Comparison of ENCODE assay signal across 23 mouse cellular contexts in the genomic region with DNA sequence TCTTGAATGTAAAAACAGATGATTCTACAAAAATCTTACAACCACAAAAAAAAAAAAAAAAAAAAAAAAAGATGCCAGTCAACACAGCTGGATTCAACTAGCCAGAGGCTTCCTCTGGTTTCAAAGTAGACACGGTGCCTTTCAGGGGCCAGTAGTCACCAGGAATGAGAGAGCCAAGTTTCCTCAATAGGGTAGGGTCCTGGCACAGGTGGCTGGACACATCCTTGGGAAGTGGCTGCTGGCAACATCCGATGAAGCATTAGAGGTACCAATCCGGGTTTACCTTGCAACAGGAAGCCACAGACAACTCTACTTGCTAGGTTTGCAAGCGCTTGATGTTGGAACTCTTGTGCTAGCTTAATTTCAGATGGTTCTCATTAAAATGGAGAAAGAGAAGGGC.
DNase-seq lines count a peak whose midpoint lies in the region; ATAC-seq and TF ChIP-seq lines count a peak whose summit lies in the region.
"Had no signal": no experiment of that assay in that cellular context is flagged by ENCODE, and none has a peak within 500 bp of the region (broad histone marks: within the 10 kb centered on the region; RNA-seq: fewer than 3 reads in every experiment).

No protein-coding gene starts in this region.

- no peaks in the 10 kb centered on the region for H3K27me3 ChIP-seq in forebrain, embryonic 10.5 days (ENCODE audit: poor library complexity, severe bottlenecking)
- no peaks in the 10 kb centered on the region for H3K27me3 ChIP-seq in forebrain, postnatal 0 days (ENCODE audit: insufficient read depth, low read length)
- H3K27me3 ChIP-seq in stomach, embryonic 14.5 days (ENCODE audit: control insufficient read depth, insufficient read depth, low read length): no peaks in the 10 kb centered on the region
- H3K27me3 ChIP-seq in stomach, postnatal 0 days (ENCODE audit: control insufficient read depth, insufficient read depth, low read length): no peaks in the 10 kb centered on the region
- H3K27me3 ChIP-seq in limb, embryonic 10.5 days (ENCODE audit: low read depth, poor library complexity, severe bottlenecking): no peaks in the 10 kb centered on the region
- H3K27me3 ChIP-seq: hindbrain, embryonic 13.5 days; intestine, embryonic 15.5 days; liver, embryonic 15.5 days had no signal

- H3K4me1 ChIP-seq in forebrain, embryonic 10.5 days: peaks cover 53% of the 10 kb centered on the region
- H3K4me1 ChIP-seq in forebrain, postnatal 0 days (ENCODE audit: insufficient read depth): peaks cover 16% of the 10 kb centered on the region; the same call in 1 of the 2 replicates
- H3K4me1 ChIP-seq in stomach, embryonic 14.5 days (ENCODE audit: control insufficient read depth, insufficient read depth, low read length): peaks cover 38% of the 10 kb centered on the region
- H3K4me1 ChIP-seq in stomach, postnatal 0 days (replicated peaks; ENCODE audit: control insufficient read depth, insufficient read depth): peaks cover 9% of the 10 kb centered on the region; the same call in 1 of the 2 replicates
- H3K4me1 ChIP-seq in limb, embryonic 10.5 days: peaks cover 74% of the 10 kb centered on the region

- intact Hi-C loops in left cerebral cortex, adult 2 months (cut with DNase I): no loop called here

- TF ChIP-seq EP300 in stomach, postnatal 0 days (optimal IDR thresholded peaks at IDR 0.05): no peak

- no peak for TF ChIP-seq CTCF in forebrain, postnatal 0 days (IDR thresholded peaks at IDR 0.05; ENCODE audit: low read depth)
- no peak for TF ChIP-seq CTCF in stomach, postnatal 0 days (IDR thresholded peaks at IDR 0.05; ENCODE audit: low read depth)
- no peak for TF ChIP-seq CTCF in left cerebral cortex, adult 2 months (IDR thresholded peaks at IDR 0.05)

- no peak for DNase-seq in forebrain, embryonic 10.5 days (ENCODE audit: extremely low spot score, low spot score)
- DNase-seq in forebrain, postnatal 0 days: no peak
- no peak for DNase-seq in stomach, postnatal 0 days (ENCODE audit: low spot score)
- peak; percentile 57 for DNase-seq in limb, embryonic 10.5 days (ENCODE audit: low spot score)
- DNase-seq in layer of hippocampus, adult 18-20 months (ENCODE audit: low spot score in 2 of 2): no peak
- DNase-seq in left cerebral cortex, adult 2 months (ENCODE audit: extremely low spot score in 1 of 2, low spot score in 2 of 2): no peak
- DNase-seq: adrenal gland, postnatal 36 days; cerebellum, adult 8-10 months; gastrocnemius, adult 2 months; heart, postnatal 14 days; kidney, postnatal 10 days; left cerebral cortex, postnatal 4 days; right cerebral cortex, postnatal 4 days; thymus, postnatal 14 days had no signal

- no peaks in the 10 kb centered on the region for H3K9me3 ChIP-seq in forebrain, embryonic 10.5 days
- no peaks in the 10 kb centered on the region for H3K9me3 ChIP-seq in forebrain, postnatal 0 days (ENCODE audit: low read length)
- H3K9me3 ChIP-seq in stomach, embryonic 14.5 days (ENCODE audit: control insufficient read depth, low read depth, low read length): no peaks in the 10 kb centered on the region
- H3K9me3 ChIP-seq in stomach, postnatal 0 days (ENCODE audit: control insufficient read depth, low read length): no peaks in the 10 kb centered on the region
- H3K9me3 ChIP-seq in limb, embryonic 10.5 days (replicated peaks): no peaks in the 10 kb centered on the region
- H3K9me3 ChIP-seq: forebrain, embryonic 15.5 days; hindbrain, embryonic 13.5 days; intestine, embryonic 15.5 days; liver, embryonic 15.5 days had no signal

- H3K9ac ChIP-seq in forebrain, postnatal 0 days: no peak overlapping the region
- no peak overlapping the region for H3K9ac ChIP-seq in stomach, embryonic 14.5 days (replicated peaks; ENCODE audit: low read depth, low read length)
- H3K9ac ChIP-seq in stomach, postnatal 0 days (ENCODE audit: low read length): no peak overlapping the region
- H3K9ac ChIP-seq: forebrain, embryonic 15.5 days; hindbrain, embryonic 13.5 days; intestine, embryonic 15.5 days; liver, embryonic 15.5 days had no signal

- no peaks in the 10 kb centered on the region for H3K36me3 ChIP-seq in forebrain, embryonic 10.5 days (replicated peaks)
- no peaks in the 10 kb centered on the region for H3K36me3 ChIP-seq in forebrain, postnatal 0 days (ENCODE audit: insufficient read depth)
- H3K36me3 ChIP-seq in stomach, embryonic 14.5 days (ENCODE audit: control insufficient read depth, insufficient read depth, low read length): no peaks in the 10 kb centered on the region
- H3K36me3 ChIP-seq in stomach, postnatal 0 days (ENCODE audit: control insufficient read depth, insufficient read depth, low read length): no peaks in the 10 kb centered on the region
- no peaks in the 10 kb centered on the region for H3K36me3 ChIP-seq in limb, embryonic 10.5 days
- H3K36me3 ChIP-seq: forebrain, embryonic 15.5 days; hindbrain, embryonic 13.5 days; intestine, embryonic 15.5 days; liver, embryonic 15.5 days had no signal

- WGBS in forebrain, embryonic 10.5 days: 64% methylated on average over 4 of the region's 4 CpGs
- 78% methylated on average over 4 of the region's 4 CpGs for WGBS in forebrain, postnatal 0 days
- 81% methylated on average over 4 of the region's 4 CpGs for WGBS in stomach, embryonic 14.5 days
- 84% methylated on average over 4 of the region's 4 CpGs for WGBS in stomach, postnatal 0 days
- 31% methylated on average over 4 of the region's 4 CpGs for WGBS in limb, embryonic 10.5 days

- no peak overlapping the region for H3K4me2 ChIP-seq in forebrain, postnatal 0 days (ENCODE audit: low read depth)
- no peak overlapping the region for H3K4me2 ChIP-seq in stomach, embryonic 14.5 days (replicated peaks; ENCODE audit: low read depth, low read length)
- H3K4me2 ChIP-seq in stomach, postnatal 0 days (replicated peaks; ENCODE audit: low read depth): no peak overlapping the region
- H3K4me2 ChIP-seq: forebrain, embryonic 15.5 days; heart, embryonic 11.5 days; hindbrain, embryonic 13.5 days; intestine, embryonic 15.5 days; liver, embryonic 15.5 days; midbrain, embryonic 11.5 days had no signal

- H3K27ac ChIP-seq in forebrain, embryonic 10.5 days: peak overlapping the region; percentile 45; the same call in 1 of the 2 replicates
- H3K27ac ChIP-seq in forebrain, postnatal 0 days (ENCODE audit: low read depth, low read length): no peak overlapping the region
- 0 out of 2 replicates have a peak overlapping the region, but pooled peaks have one; percentile 49 for H3K27ac ChIP-seq in stomach, embryonic 14.5 days (ENCODE audit: low read length)
- H3K27ac ChIP-seq in stomach, postnatal 0 days (replicated peaks): no peak overlapping the region
- peak overlapping the region; percentile 88 for H3K27ac ChIP-seq in limb, embryonic 10.5 days
- no peak overlapping the region for H3K27ac ChIP-seq in left cerebral cortex, adult 2 months
- H3K27ac ChIP-seq: forebrain, embryonic 15.5 days; gastrocnemius, adult 2 months; hindbrain, embryonic 13.5 days; intestine, embryonic 15.5 days; liver, embryonic 15.5 days had no signal

- no peak overlapping the region for H3K4me3 ChIP-seq in forebrain, embryonic 10.5 days
- H3K4me3 ChIP-seq in forebrain, postnatal 0 days (ENCODE audit: low read depth, low read length): no peak overlapping the region
- no peak overlapping the region for H3K4me3 ChIP-seq in stomach, embryonic 14.5 days (ENCODE audit: low read depth, low read length)
- H3K4me3 ChIP-seq in stomach, postnatal 0 days (ENCODE audit: low read depth, low read length): no peak overlapping the region
- H3K4me3 ChIP-seq in limb, embryonic 10.5 days: 0 out of 2 replicates have a peak overlapping the region, but pooled peaks have one; percentile 4
- no peak overlapping the region for H3K4me3 ChIP-seq in left cerebral cortex, adult 2 months
- H3K4me3 ChIP-seq: forebrain, embryonic 15.5 days; gastrocnemius, adult 2 months; hindbrain, embryonic 13.5 days; intestine, embryonic 15.5 days; liver, embryonic 15.5 days had no signal

- no peak for ATAC-seq in forebrain, postnatal 0 days
- ATAC-seq in stomach, embryonic 14.5 days (ENCODE audit: insufficient number of reproducible peaks, insufficient read depth, low FRiP score, low read depth): no peak
- no peak for ATAC-seq in stomach, postnatal 0 days (ENCODE audit: low FRiP score, low TSS enrichment)
- no peak for ATAC-seq in cerebellum, adult (ENCODE audit: insufficient number of reproducible peaks, low FRiP score, low TSS enrichment)
- ATAC-seq: forebrain, embryonic 15.5 days; intestine, embryonic 15.5 days; lung, postnatal 0 days had no signal

Comparison
In these comparisons a context has a peak if more than half of its experiments do, and no peak if none do; other contexts are left out.
1. H3K27ac ChIP-seq: peak in forebrain, embryonic 10.5 days (single experiment), stomach, embryonic 14.5 days (single experiment) and limb, embryonic 10.5 days (single experiment); none in forebrain, postnatal 0 days (single experiment), stomach, postnatal 0 days (single experiment) and left cerebral cortex, adult 2 months (single experiment).